Mouse (Mus musculus) gastrocnemius, postnatal 4 days (tissue): ENCODE data around the gene Cmip. TPM values are rescaled to one million over a fixed set of nuclear protein-coding genes. Genes with fewer than 3 reads are reported as not detected.
A peak's percentile ranks its signal among the peaks of the same experiment; 100 is the strongest.

Experiments
- DNase-seq, 2 experiments: peaks; one replicate each; pipeline ENCODE4 v3.0.0; 2021 to 2022; ENCODE audit warnings: low spot score in 2 of 2, mixed read lengths in 2 of 2
- long read RNA-seq, 2 experiments: library from polyadenylated mRNA; stranded (forward); transcript quantifications; one replicate each; pipeline ENCODE4 v2.0.0; 2021
- total RNA-seq, 2 experiments: library from RNA; stranded (reverse); gene quantifications; 2 replicates each; pipeline ENCODE4 v1.2.3; 2021

Gene Cmip
- total RNA-seq: 10 to 100 TPM; 39.1 to 40.7 TPM
- long read RNA-seq, experiment 1, partial matches to known transcripts: 3 of 9 reads
- long read RNA-seq, experiment 1, other reads (novel, unspliced or antisense): 5 of 9 reads
- long read RNA-seq, experiment 2, transcript Cmip-202 (21 exons, 2,408 nt): major isoform, 5 of 13 reads
- long read RNA-seq, experiment 2, partial matches to known transcripts: 4 of 13 reads
- long read RNA-seq, experiment 2, other reads (novel, unspliced or antisense): 4 of 13 reads

DNA sequence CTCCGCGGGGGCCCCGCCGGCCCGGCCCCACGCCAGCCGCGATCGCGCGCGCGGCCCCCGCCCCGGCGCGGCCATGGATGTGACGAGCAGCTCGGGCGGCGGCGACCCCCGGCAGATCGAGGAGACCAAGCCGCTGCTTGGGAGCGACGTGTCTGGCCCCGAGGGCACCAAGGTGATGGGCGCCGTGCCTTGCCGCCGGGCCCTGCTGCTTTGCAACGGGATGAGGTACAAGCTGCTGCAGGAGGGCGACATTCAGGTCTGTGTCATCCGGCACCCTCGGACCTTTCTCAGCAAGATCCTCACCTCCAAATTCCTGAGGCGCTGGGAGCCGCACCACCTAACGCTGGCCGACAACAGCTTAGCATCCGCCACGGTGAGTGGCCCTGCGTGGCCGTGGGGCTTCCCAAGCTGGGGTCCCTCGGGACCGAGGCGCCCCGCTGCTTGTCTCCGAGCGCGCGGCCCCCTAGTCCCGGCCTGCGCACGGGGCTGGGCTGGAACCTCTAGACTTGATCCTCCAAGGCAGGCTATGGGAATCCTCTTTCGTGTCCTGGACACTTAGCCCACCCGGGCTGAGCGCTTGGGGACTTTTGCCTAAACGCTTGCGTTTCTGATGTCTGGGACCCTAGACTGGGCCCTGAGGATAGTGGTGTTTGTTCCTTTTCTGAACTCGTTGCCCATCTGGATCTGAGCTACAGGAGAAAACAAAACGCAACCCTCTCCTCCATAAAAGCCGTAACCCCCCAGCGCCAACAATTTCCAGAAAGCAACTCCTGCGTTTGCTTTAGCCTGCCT lies at the start of gene Cmip:
Cmip (plus strand) TSS at position 36 of the 792 bp plus-strand sequence.
- peak in 1 of 2 experiments; percentile 53 for DNase-seq

DNA sequence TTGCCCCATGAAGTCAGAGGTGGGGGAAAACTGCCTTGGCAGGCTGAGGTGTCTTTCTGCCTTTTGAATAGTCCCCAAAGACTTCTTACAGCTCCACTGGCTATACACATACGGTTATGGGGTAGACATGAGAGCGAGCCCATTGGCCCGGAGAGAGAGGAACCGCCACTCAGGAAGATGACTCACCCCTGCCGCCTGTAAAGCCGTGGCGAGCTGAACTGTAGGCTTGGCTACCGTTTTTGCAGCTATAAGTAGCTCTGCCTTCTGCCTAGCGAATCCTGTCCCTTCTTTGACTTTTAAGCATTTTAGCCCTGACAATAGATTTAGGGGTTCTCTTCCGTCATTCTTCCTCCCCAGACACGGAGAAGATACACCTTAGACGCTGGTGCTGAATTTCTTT lies 47.7 kb upstream of the Cmip start:
- no peak for DNase-seq

- no peak for DNase-seq
Observed at GRCm38 (mm10) chr8:117212100-117212499, 44.8 kb upstream of the Cmip start.

- DNase-seq: no peak
Observed at GRCm38 (mm10) chr8:117217724-117218123, 39.1 kb upstream of the Cmip start.

GRCm38 (mm10) chr8:117222396-117222795 lies 34.5 kb upstream of the Cmip start:
- no peak for DNase-seq

- DNase-seq: peak; percentile 70 to 83
Observed at GRCm38 (mm10) chr8:117224630-117225029, 32.2 kb upstream of the Cmip start.

DNA sequence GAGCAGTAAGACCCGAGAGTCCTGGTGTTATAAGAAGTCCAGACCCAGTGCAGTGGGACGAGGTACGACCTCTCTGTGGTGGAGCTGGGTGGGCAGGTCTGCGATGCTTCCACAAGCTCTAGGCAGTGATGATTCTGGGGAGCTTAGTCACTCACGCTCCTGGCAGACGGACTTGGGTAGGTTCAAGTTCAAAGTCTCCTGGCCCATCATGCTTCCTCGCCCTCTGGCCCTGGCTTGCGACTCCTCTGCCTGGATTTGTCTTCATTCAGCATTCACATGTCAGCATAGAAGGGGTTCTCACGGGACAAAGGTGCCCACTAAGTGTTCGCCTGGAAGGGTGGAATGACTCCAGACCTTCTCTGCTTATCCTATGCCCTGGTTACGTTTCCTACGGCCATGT lies 30.6 kb upstream of the Cmip start:
- DNase-seq: no peak

GRCm38 (mm10) chr8:117227339-117227738 lies 29.5 kb upstream of the Cmip start:
- DNase-seq: no peak

DNA sequence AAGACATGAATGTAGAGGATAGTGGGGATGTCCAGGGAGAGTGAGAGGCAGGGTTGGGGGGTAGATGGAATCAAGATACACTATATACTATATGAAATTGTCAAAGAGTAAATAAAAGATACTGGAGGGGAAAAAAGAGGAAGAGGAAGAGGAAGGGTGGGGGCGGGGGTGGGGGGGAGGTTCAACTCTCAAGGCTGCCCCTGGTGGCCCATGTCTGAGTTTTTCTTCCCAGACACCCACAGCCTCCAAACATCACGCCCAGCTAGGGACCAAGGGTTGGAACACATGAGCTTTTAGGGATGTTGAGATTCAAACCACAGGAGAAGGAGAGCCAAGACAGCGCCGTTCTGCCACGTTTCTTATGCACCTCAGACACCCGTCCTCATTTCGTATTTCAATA lies 23.7 kb upstream of the Cmip start:
- DNase-seq: no peak

DNA sequence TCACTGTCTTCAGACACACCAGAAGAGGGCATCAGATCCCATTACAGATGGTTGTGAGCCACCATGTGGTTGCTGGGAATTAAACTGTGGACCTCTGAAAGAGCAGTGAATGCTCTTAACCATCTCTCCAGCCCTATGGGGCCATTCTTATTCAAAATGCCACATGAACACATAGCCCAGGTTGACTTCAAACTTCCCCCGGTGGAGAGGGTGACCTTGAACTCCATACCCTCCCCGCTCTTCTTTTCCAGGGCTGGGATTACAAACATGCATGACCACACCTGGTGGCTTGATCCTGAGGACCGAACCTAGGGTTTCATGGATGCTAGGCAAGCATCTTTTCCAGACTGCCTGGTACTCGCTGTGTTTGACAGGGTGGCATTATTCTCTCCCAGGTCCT lies 20.3 kb upstream of the Cmip start:
- DNase-seq: no peak

DNA sequence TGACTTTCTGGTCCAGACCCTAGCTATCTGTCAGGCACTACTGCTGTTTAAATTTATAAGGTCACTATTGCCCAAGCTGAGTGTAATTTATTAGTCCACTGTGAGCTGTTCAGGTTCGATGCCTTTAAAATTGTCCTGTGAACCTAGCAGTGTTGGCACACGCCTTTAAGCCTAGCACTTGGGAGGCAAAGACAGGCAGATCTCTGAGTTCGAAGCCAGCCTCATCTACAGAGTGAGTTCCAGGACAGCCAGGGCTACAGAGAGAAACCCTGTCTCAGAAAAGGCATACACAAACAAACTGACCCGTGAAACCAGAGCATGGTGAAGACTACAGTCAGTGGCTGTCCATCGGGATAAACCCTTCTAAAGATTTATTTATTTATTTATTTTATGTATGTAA lies 16.5 kb upstream of the Cmip start:
- no peak for DNase-seq

DNA sequence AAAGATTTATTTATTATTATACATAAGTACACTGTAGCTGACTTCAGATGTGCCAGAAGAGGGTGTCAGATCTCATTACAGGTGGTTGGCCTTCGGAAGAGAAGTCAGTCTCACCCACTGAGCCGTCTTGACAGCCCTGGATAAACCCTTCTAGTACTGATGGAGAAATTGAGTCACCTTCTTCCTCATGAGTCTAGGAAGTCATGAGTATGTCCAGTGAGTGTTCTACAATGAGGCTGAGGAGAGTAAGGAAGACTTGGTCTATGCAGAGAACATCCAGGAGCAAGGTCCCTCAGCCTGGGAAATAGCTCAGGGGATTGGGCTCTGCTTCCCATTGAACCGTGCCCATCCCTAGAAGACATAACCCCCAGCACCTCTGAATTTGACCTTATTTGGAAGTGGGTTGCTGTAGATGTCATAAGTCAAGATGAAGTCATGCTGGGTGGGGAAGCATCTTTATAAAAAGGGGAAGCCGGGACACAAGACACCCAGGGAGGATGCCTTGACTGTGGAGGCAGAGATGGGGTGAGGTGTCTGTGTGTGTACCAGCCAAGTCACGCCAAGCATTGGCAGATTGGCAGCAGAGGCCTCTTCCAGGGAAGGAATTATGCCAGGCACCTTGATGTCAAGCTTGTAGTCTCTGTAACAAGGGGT lies 15.9 kb upstream of the Cmip start:
- no peak for DNase-seq

GRCm38 (mm10) chr8:117241848-117242247 lies 15.0 kb upstream of the Cmip start:
- DNase-seq: no peak

DNA sequence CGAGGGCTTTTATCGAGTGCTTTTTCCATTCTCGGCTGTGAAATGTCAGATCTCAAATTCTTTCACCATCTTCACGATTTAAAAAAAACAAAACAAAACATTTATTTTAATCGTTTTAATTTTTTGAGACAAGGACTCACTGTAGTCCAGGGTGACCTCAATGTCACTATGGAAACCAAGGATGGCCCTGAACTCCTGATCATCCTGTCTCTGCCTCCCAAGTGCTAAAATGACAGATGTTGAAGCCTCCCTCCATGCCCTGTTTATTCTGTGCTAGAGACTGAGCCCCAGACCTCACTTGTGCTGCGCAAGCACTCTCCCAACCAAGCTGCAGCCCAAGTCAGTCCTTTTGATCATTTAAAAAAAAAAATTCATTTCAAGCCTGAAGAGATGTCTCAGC lies 14.6 kb upstream of the Cmip start:
- DNase-seq: no peak

- DNase-seq: no peak
Observed at GRCm38 (mm10) chr8:117244601-117245000, 12.3 kb upstream of the Cmip start.

GRCm38 (mm10) chr8:117248341-117248740 lies 8.5 kb upstream of the Cmip start:
- DNase-seq: no peak

DNA sequence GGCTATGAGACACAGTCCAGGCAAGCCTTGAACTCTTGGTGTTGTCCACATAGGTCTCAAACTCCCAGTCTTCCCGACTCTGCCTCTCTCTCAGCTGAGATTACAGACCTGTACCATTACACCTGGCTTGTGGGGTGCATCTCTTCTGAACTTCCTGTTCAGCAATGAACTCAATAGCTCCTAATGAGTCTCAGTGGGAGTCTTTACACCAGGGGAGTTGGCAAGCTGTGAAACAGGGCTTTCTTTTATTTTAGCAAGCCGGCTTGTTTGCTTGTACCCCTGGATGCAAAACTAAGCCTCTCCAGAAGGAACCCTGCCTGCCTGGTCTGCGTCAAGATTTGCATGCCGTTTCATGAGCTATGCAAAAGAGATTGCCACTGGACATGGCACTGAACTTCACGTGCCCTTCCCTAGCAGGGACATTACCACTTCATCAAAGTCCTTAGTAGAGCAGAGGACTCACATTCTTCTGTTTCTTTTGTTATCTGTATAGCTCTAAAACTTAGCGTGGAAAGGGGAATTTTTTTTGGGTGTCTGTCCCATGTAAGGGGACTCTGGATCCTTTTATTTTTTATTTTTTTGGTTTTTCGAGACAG lies 5.7 kb upstream of the Cmip start:
- DNase-seq: no peak

- no peak for DNase-seq
Observed at GRCm38 (mm10) chr8:117252650-117253049, 4.2 kb upstream of the Cmip start.

DNA sequence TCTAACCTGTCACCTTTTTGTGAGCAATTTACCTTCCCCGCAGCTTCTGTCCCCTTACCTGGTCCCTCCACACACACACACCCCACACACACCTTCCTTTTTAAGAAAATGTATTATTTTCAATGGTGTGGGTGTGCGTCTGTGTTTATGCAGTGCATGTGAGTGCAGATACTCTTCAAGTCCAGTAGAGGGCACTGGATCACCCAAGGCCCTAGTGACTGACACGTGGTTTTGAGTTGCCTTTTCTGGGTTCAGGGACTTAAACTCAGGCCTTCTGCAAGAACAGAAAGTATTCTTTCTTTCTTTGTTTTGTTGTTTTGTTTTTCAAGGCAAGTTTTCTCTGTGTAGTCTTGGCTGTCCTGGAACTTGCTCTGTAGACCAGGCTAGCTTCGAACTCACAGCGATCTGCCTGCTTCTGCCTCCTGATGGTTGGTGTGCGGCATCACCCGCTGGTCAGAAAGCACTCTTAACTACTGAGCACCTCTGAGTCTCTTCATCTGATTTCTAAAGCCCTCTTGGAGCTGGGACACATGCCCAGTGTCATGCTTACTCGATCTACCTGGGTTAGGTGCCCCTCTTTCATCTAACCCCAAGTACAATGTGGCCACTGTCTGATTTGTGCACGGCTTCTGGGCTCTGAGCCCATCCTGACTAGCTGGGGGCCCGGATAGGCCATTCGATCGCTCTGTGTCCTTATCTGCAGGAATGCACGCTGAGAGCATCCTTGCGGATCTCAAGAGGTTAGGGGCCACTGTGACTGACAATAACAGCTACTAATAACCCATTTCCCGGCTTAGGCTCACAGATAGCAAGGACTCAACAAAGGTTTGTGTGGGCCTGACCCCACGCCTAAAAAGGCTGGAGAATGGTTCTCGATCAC lies 3.2 kb upstream of the Cmip start:
- no peak for DNase-seq

DNA sequence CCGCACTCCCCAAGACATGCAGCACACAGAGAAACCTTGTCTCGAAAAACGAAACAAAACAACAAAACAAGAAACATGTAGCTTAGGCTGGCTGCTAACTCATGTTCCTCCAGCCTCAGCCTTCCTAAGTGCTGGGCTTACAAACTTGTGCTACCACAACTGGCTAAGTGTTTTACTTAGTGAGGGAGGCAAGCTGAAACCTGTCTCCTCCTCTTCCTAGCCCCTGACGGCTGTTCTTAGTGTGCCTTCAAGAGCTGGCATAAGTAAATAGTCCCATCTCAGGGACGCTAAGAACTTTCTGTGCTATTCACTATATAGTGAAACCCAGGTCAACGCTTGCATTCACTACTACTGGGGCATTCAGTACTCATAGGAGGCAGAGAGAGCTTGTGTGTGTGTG lies 2.4 kb upstream of the Cmip start:
- DNase-seq: no peak
